ENCODE assay signal across 14 mouse cellular contexts in the genomic region with DNA sequence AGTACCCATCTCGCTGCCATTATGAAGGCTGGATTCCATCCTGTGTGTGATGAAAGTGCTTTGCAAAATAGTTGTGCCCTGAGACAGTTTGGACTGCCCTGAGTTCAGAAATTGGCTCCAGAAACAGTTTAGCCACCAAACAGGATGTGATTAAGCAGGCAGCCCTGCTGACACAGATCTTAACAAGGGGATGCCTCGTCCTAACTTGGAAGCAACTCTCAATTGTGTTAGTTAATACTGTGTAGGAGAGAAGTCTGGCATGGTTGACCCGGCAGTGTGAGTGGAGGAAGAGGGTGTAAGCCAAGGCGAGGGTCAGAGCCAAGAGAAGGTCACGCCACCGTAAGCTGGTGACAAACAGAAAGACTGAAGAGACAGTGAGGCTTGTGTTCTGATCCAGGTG. TPM values are rescaled to one million over a fixed set of nuclear protein-coding genes. Genes with fewer than 3 reads are reported as not detected.
DNase-seq lines count a peak whose midpoint lies in the region; ATAC-seq and TF ChIP-seq lines count a peak whose summit lies in the region.
"Had no signal": no experiment of that assay in that cellular context is flagged by ENCODE, and none has a peak within 500 bp of the region (broad histone marks: within the 10 kb centered on the region; RNA-seq: fewer than 3 reads in every experiment).

No protein-coding gene starts in this region.

- no peak for TF ChIP-seq EP300 in liver, postnatal 0 days (IDR thresholded peaks at IDR 0.05; ENCODE audit: low read depth)

- peak; percentile 17 for DNase-seq in gastrocnemius, adult 18-20 months (ENCODE audit: low spot score)
- DNase-seq in gastrocnemius, adult 8-10 months (ENCODE audit: low spot score in 2 of 2): no peak
- no peak for DNase-seq in liver, postnatal 0 days
- peak; percentile 40 for DNase-seq in lung, postnatal 36 days
- DNase-seq in adrenal gland, adult (ENCODE audit: inconsistent age in 2 of 2, low spot score in 1 of 2): no peak
- DNase-seq in right cerebral cortex, postnatal 14 days: no peak
- DNase-seq: B cell, adult 2 months; cerebellum, postnatal 36 days; gastrocnemius, postnatal 25 days had no signal

- H3K9me3 ChIP-seq in liver, postnatal 0 days (ENCODE audit: low read length): no peaks in the 10 kb centered on the region
- no peaks in the 10 kb centered on the region for H3K9me3 ChIP-seq in liver, embryonic 12.5 days (replicated peaks)
- H3K9me3 ChIP-seq in heart, embryonic 13.5 days: 0 out of 2 replicates have a peak, but pooled peaks cover 4% of the 10 kb centered on the region
- H3K9me3 ChIP-seq: forebrain, embryonic 13.5 days had no signal

- H3K4me3 ChIP-seq in liver, postnatal 0 days (ENCODE audit: low read depth, low read length): no peak overlapping the region
- H3K4me3 ChIP-seq in liver, embryonic 12.5 days: no peak overlapping the region
- no peak overlapping the region for H3K4me3 ChIP-seq in heart, embryonic 13.5 days
- H3K4me3 ChIP-seq: forebrain, embryonic 13.5 days had no signal

- no peak for TF ChIP-seq CTCF in liver, postnatal 0 days (IDR thresholded peaks at IDR 0.05; ENCODE audit: low read depth)

- H3K4me1 ChIP-seq in liver, postnatal 0 days (ENCODE audit: insufficient read depth): peaks cover 42% of the 10 kb centered on the region
- peaks cover 30% of the 10 kb centered on the region for H3K4me1 ChIP-seq in liver, embryonic 12.5 days
- H3K4me1 ChIP-seq in heart, embryonic 13.5 days: peaks cover 79% of the 10 kb centered on the region

- H3K36me3 ChIP-seq in liver, postnatal 0 days (replicated peaks; ENCODE audit: insufficient read depth, low read length): no peaks in the 10 kb centered on the region
- peaks cover 2% of the 10 kb centered on the region; the same call in 1 of the 2 replicates for H3K36me3 ChIP-seq in liver, embryonic 12.5 days
- H3K36me3 ChIP-seq in heart, embryonic 13.5 days: peaks cover 21% of the 10 kb centered on the region

- H3K27me3 ChIP-seq in liver, postnatal 0 days (ENCODE audit: insufficient read depth, low read length): no peaks in the 10 kb centered on the region
- H3K27me3 ChIP-seq in liver, embryonic 12.5 days (replicated peaks): no peaks in the 10 kb centered on the region
- no peaks in the 10 kb centered on the region for H3K27me3 ChIP-seq in heart, embryonic 13.5 days (replicated peaks)
- H3K27me3 ChIP-seq: forebrain, embryonic 13.5 days had no signal

- no peak overlapping the region for H3K9ac ChIP-seq in liver, postnatal 0 days (replicated peaks)
- no peak overlapping the region for H3K9ac ChIP-seq in liver, embryonic 12.5 days
- peak overlapping the region; percentile 33 for H3K9ac ChIP-seq in heart, embryonic 13.5 days
- H3K9ac ChIP-seq: forebrain, embryonic 13.5 days had no signal

- ATAC-seq in liver, postnatal 0 days: no peak
- no peak for ATAC-seq in liver, embryonic 12.5 days
- no peak for ATAC-seq in heart, embryonic 13.5 days (ENCODE audit: extremely low read depth, insufficient number of reproducible peaks, low FRiP score, low TSS enrichment)
- ATAC-seq: forebrain, embryonic 13.5 days; hindbrain, postnatal 0 days had no signal

- peak overlapping the region; percentile 39; the same call in 1 of the 2 replicates for H3K27ac ChIP-seq in liver, postnatal 0 days (ENCODE audit: low read depth)
- no peak overlapping the region for H3K27ac ChIP-seq in liver, embryonic 12.5 days
- peak overlapping the region; percentile 59 for H3K27ac ChIP-seq in heart, embryonic 13.5 days (replicated peaks)
- H3K27ac ChIP-seq: forebrain, embryonic 13.5 days; hindbrain, postnatal 0 days had no signal

- no peak overlapping the region for H3K4me2 ChIP-seq in liver, postnatal 0 days (ENCODE audit: low read depth, low read length)
- H3K4me2 ChIP-seq in liver, embryonic 12.5 days: no peak overlapping the region
- H3K4me2 ChIP-seq in heart, embryonic 13.5 days: no peak overlapping the region
- H3K4me2 ChIP-seq: forebrain, embryonic 13.5 days had no signal

- WGBS in liver, postnatal 0 days (ENCODE audit: insufficient replicate concordance): 48% methylated on average over 6 of the region's 6 CpGs
- WGBS in liver, embryonic 12.5 days (ENCODE audit: insufficient replicate concordance): 54% methylated on average over 6 of the region's 6 CpGs
- WGBS in heart, embryonic 13.5 days: 49% methylated on average over 6 of the region's 6 CpGs

RNA-seq across cellular contexts. Expression of a gene that starts 58.5 kb away (rescaled TPM):
- 1 to 10 TPM in 1 of 2 experiments, under 1 TPM in 1; 0.90 to 1.6 TPM for total RNA-seq in gastrocnemius, adult 18-20 months (2021)
- total RNA-seq in gastrocnemius, adult 8-10 months (2022): 1 to 10 TPM; 1.0 to 2.1 (median 1.7) TPM
- 5.3 and 6.1 TPM in 2 replicates for polyA plus RNA-seq in liver, postnatal 0 days (2015; fragmentation: Nextera tagmentation; extraction: Ambion mirVana)
- 4.5 and 6.0 TPM in 2 replicates for polyA plus RNA-seq in liver, embryonic 12.5 days (2016; fragmentation: Nextera tagmentation; extraction: Ambion mirVana)
- polyA plus RNA-seq in heart, embryonic 13.5 days (2015; fragmentation: Nextera tagmentation; extraction: Ambion mirVana): 5.1 and 6.2 TPM in 2 replicates
- total RNA-seq: MEL had no signal

Comparison
In these comparisons a context has a peak if more than half of its experiments do, and no peak if none do; other contexts are left out.
1. DNase-seq: peak in gastrocnemius, adult 18-20 months (single experiment) and lung, postnatal 36 days (single experiment); none in gastrocnemius, adult 8-10 months (0 of 2), liver, postnatal 0 days (single experiment), adrenal gland, adult (0 of 2) and right cerebral cortex, postnatal 14 days (single experiment).